Mouse (Mus musculus) gastrocnemius, postnatal 36 days (tissue): ENCODE results near the gene Foxj2. TPM values are rescaled to one million over a fixed set of nuclear protein-coding genes. Genes with fewer than 3 reads are reported as not detected.
A peak's percentile ranks its signal among the peaks of the same experiment; 100 is the strongest.

Source experiments
- DNase-seq, 2 experiments: peaks; one replicate each; pipeline ENCODE4 v3.0.0; 2022
- intact Hi-C: fragments of 180-260 bp; cut with DNase I; formaldehyde crosslinking; loops from one replicate; pipeline ENCODE4 v1.15.1; 2025
- total RNA-seq, 2 experiments: library from RNA; stranded (reverse); gene quantifications; 2 replicates each; pipeline ENCODE4 v1.2.3; 2021

The Foxj2 gene
- total RNA-seq, 2 experiments from 2014 or later: 19.8 to 22.4 TPM

DNA sequence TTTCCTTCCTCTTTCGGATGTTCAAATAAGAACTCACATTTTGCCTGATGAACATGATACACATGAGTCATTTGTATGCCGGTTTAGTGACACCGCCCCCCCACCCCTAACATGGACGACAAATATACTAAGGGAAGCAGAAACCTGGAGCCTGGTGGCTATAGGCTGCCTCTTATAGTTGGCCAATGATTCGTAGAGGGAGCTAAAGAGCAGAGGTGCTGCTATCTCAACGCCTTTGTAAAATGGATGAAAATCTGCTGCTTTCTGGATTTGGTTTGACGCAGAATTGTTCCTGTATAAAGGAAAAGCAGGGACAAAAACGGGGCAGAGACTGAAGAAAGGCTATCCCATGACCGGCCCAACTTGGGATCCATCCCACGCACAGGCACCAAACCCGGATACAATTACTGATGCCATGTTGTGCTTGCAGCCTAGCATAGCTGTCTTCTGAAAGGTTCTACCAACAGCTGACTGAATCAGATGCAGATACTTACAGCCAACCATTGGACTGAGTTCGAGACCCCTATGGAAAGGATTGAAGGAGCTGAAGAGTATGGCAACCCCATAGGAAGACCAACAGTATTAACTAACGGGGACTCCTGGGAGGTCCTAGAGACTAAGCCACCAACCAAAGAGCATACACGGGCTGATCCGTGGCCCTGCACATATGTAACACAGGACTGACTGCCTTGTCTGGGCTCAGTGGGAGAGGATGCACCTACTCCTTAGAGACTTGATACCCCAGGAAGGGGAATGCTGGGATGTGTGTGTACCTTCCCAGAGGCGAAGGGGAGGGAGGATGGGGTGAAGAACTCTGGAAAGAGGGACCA, 7.7 kb upstream of the Foxj2 start:
- DNase-seq: no peak

GRCm38 (mm10) chr6:122812716-122813115, 7.0 kb upstream of the Foxj2 start:
- intact Hi-C loops: loop anchor here (10.0 kb wide), 1 partner anchor 508 kb away; the partner anchor contains the start of gene M6pr
- DNase-seq: no peak

More for the DNA sequence above, 7.7 kb upstream of the Foxj2 start:
- intact Hi-C loops: loop anchor here (10.0 kb wide), 1 partner anchor 507 kb away; the partner anchor contains the start of gene M6pr

DNA sequence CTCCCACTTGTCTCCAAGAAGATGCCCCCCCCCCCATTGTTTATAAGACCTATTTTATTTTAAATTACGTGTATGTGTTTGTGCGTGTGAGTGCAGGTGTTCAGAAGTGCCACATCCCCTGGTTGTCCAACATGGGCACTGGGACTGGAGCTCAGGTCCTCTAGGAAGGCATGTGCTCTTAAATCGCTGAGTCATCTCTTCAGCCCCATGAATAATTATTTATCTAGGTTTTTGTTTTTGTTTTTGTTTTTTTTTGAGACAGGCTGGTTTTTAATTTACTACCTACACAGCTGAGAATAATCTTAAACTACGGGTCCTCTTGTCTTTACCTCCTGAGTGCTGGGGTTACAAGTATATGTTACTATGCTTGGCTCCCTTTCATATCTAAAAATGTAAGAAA, 6.1 kb upstream of the Foxj2 start:
- intact Hi-C loops: loop anchor here (10.0 kb wide), 1 partner anchor 509 kb away; the partner anchor contains the start of gene M6pr
- DNase-seq: no peak

GRCm38 (mm10) chr6:122820071-122820798, 521 bp downstream of the Foxj2 start:
- no peak for DNase-seq
- intact Hi-C loops: no loop called here

DNA sequence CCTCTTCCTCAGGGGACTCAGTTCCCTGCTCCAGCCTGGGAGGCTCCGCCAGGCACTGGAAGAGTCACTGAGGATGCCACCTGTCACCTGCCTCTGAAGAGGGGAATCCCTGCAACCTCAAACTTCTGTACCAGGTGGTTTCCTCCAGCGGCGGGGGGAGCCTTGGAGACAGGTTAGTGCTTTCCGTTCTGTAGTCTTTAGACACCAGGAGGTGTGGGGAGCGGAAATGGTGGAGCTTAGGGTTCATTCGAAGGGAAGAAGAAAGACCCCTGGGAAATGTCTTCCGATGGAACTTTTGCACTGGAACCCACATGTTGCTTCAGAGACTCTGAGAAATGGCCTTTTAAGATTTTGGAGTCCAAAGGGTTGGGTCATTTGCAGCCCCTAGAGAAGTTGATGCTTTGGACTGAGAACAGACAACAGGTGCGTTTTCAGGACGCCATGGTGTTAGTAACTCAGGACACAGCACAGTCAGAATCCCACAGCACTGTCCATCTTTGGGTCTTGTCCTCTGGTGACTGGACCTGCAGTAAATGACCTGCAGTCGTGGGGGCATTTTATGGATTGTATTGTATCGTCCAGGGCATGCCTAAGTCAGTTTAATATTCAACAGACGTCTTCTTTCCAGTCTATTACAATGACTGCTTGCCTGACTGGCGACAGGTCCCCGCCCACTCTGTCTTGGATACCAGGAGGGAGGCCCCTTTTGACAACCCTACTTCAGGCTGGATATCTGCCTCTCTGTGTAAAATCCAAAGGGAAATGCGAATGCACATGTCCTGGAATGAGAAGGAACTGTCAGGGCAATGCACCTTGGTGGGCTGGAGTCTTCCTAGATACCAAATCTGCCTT, 1.3 kb downstream of the Foxj2 start:
- no peak for DNase-seq
- intact Hi-C loops: no loop called here

DNA sequence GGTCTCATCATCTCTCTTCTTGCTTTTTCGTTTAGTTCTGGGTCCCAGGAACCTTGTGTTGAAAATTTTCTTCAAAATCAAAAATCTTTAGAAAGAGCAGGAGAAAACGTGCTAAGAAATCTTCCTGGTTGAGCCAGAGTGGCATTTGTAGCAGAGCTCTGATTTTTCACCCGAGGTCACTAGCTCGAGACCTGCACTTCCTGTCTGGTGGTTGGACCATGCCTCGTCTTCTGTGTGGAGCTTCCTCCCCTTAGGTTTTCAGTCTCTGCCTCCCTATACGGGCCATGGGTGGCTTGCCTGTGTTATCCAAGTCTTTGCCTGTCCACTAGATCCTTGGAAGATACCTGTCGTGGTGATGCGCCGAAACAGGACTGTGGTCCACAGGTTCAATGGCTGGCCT, 2.1 kb downstream of the Foxj2 start:
- intact Hi-C loops: no loop called here
- no peak for DNase-seq

DNA sequence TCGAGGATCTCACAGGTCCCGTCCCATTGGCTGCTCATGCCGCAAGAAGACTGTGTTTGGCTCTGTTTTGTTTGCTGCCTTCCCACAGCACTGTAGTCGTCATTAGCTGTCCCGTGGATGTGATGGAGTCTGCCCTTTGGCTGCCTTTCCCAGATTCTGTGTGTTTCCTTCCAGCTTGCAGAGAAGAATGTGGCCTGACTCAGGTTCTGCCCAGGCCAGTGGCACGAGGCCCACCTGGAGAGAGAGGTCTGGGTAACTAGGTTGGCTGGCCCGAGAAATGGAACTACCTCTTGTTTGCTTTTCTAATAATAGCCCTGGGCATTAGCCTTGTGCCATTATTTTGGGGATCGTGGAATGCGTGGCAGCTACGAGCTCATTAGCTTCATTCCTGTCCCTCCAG, 4.4 kb downstream of the Foxj2 start:
- DNase-seq: peak in 1 of 2 experiments; percentile 42
- intact Hi-C loops: no loop called here

DNA sequence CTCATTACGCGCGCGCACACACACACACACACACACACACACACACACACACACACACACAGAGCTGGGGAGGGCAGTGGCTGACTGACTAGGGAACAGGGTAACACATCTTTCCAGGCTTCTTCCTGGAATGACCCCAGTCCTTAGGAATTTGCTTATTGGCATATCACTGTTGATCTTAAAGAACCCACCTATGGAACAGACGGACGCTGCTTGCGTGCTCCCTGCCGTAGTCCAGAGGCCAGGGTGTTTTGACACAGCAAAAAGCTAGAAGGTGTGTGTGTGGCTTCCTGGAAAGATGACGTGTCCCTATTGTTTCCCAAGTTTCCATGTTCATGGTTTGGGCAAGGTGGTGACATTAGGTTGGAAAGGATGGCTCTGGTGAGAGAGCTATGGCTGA, 5.5 kb downstream of the Foxj2 start:
- intact Hi-C loops: no loop called here
- DNase-seq: no peak

DNA sequence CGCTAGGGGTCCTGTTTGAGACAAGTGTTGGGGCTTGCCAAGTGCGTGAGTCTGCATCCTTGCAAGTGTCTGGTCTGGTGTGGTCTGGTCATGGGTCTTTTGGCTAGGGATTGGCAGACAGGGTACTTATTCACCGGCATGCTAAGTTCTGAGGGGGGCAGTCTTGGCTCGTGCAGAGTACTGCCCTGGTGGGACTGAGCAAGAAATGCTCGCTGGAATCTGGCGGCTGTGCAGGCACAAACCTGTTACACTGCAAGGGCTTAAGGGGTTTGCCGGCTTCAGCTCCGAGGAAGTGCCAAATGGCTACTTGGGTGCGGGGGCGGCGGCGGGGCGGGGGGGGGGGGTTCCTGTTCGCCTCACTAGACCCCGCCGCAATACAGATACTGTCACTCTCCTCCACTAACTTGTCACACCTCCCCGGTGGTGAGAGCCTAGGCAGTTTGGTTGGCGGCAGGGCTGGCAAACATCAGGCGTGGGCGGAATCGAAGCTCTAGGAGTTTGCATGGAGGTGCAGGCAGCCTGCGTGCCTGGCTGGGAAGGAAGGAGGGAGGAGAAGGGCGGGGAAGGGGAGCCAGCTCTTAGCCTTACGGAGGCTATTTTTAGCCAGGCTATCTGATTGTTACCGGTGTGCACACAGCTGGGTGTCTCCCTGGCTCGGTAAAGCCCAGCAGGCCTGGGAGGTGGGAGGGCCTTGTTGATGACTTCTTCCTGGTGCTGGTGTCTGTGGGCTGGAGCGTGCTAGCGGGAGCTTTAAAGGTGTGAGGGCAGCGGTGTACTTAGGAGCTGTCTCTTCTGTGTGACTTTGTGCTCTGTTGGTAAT, 6.4 kb downstream of the Foxj2 start:
- DNase-seq: peak; percentile 29 to 36
- intact Hi-C loops: no loop called here

DNA sequence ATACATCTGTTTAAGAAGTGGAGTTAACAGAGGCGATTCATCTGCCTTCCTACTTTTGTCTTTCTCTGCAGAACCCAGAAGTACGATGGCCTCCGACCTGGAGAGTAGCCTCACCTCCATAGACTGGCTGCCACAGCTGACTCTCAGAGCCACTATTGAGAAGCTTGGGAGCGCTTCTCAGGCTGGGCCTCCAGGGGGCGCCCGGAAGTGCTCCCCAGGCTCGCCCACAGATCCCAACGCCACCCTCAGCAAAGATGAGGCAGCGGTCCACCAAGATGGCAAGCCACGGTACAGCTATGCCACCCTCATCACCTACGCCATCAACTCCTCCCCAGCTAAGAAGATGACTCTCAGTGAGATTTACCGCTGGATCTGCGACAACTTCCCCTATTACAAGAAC, 8.4 kb downstream of the Foxj2 start:
- DNase-seq: no peak
- intact Hi-C loops: no loop called here

DNA sequence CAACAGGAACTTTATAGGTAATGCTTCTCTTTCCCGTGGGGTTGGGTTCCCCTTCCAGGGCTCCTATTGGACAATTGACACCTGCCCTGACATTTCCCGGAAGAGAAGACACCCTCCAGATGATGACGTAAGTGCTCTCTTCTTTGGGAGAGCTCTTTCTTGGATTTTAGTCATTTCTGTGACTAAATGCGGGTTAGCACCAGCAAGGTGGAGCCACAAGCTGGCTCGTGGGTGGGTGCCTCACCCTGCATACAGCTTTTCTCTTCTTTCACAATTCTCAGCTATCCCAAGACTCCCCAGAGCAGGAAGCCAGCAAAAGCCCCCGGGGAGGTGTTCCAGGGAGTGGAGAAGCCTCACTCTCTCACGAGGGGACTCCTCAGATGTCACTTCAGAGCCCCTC, 13.2 kb downstream of the Foxj2 start:
- intact Hi-C loops: loop anchor here (5.0 kb wide), 1 partner anchor 39 kb away; the partner anchor contains the start of gene Necap1
- DNase-seq: no peak

GRCm38 (mm10) chr6:122834365-122834764, 14.7 kb downstream of the Foxj2 start:
- DNase-seq: no peak
- intact Hi-C loops: loop anchor here (5.0 kb wide), 1 partner anchor 38 kb away; the partner anchor contains the start of gene Necap1

GRCm38 (mm10) chr6:122836974-122837373, 17.3 kb downstream of the Foxj2 start:
- intact Hi-C loops: no loop called here

DNA sequence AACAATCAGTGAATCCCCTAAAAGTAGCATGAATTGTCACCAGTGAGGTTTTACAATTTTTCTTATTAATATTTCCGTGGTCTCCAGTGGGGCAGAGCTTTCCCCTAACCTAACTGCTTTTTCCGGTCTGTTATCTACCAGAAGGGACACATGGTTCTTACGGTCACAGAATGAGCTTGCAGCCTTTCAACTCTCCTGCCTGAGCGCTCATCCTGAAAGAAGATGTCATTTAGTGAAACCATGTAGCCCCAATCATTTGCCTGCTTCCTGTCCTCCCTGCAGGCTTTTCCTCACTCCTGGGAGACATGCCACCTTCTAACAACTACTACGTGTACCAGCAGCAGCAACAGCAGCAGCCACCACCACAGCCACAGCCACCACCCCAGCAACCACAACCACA, 17.8 kb downstream of the Foxj2 start:
- intact Hi-C loops: no loop called here
- DNase-seq: no peak

More at GRCm38 (mm10) chr6:122836974-122837373, 17.3 kb downstream of the Foxj2 start:
- no peak for DNase-seq

GRCm38 (mm10) chr6:122843759-122844158, 24.0 kb downstream of the Foxj2 start:
- DNase-seq: no peak
- intact Hi-C loops: no loop called here

DNA sequence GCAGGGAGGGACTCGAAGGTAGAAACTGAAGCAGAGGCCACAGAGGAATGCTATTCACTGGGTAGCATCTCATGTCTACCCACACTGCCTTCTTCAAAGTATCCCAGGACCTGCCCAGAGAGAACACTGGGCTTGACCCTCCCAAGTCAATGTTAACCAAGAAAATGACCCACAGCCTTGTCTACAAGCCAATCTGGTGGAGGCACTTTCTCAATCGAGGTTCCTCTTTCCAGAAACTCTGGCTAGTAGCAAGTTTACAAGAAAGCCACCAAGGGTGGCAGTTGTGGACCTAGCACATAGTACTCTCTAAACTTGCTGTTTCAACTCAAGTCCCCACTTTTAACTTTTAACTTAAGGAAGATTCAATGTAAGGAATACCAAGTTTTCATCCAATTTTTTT, 33.0 kb downstream of the Foxj2 start:
- intact Hi-C loops: no loop called here
- DNase-seq: no peak

GRCm38 (mm10) chr6:122854552-122854951, 34.8 kb downstream of the Foxj2 start:
- intact Hi-C loops: no loop called here
- no peak for DNase-seq

GRCm38 (mm10) chr6:122855955-122856354, 36.2 kb downstream of the Foxj2 start, which contains the start of gene C3ar1:
Gene C3ar1 (minus strand): TSS chr6:122856161.
- intact Hi-C loops: no loop called here
- DNase-seq: no peak

DNA sequence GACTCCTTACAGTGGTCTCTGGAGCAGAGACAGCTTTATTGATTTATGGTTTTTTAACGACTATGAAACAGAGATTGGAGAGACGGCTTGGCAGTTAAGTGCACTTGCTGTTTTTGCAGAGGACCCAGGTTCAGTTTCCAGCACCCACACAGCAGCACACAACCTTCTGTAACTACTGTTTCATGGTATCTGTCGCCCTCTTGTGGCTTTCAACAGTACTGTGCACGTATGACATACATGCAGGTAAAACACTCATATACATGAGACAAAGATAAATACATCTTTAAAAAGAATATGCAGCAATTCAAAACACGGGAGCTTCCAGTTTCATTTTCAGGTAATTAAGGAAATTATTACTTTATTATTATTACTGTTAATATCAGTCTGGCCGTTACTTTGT, 42.7 kb downstream of the Foxj2 start:
- DNase-seq: no peak
- intact Hi-C loops: no loop called here

DNA sequence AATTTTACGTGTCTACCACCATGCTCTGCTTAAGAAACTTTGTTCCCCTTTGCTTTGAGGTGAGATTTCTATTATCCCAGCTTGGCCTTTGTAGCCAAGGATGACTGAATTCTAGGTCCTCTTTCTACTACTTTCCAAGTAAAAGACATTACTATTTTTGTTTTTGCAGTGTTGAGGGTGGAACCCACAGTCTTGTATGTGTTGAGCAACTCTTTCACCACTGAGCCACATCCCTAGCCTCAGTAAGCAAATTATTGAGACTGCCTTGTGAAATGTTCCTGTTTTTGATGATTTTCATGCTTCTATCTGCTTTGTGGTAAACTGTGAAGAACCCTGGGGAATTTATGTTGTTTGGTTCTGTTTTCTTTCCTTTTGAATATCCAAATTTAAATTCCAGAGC, 43.2 kb downstream of the Foxj2 start:
- no peak for DNase-seq
- intact Hi-C loops: no loop called here
